Mouse (Mus musculus): Measurements from ENCODE around the gene Unc13a. TPM values are rescaled to one million over a fixed set of nuclear protein-coding genes. Genes with fewer than 3 reads are reported as not detected.
A peak's percentile ranks its signal among the peaks of the same experiment; 100 is the strongest.

The Unc13a gene
- polyA plus RNA-seq, 1 experiment from 2014 or later: 1.7 TPM

DNA sequence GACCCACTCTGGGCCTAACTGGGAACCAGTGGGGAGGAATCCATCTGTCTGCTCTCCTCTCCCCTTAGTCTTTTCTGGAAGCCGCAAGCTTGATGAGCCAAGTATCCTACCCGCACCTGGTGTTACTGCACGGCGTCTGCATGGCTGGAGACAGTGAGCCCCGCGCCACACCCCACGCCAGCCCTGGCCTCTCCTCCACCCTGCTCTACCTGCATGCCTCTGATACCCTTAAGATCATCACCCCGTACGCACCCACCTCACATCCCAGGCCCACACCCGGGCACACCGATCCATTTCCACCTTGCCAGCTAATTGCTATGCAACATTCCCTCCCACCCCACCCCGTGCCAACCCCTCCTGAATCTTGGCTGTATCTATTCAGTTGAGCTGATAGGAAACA is 11.3 kb upstream of the Unc13a start:
- no peak for ATAC-seq (ENCODE audit: insufficient number of reproducible peaks, insufficient read depth, low FRiP score, low read depth)
- Histone ChIP-seq H3K4me3 (ENCODE audit: low read depth, low read length) (no peak overlapping the region), H3K9me3 (ENCODE audit: control insufficient read depth, low read depth, low read length) (no peaks in the 10 kb centered on the region), H3K9ac (replicated peaks; ENCODE audit: low read depth, low read length) (no peak overlapping the region), H3K4me1 (ENCODE audit: control insufficient read depth, insufficient read depth, low read length) (peaks cover 21% of the 10 kb centered on the region; the same call in 1 of the 2 replicates), H3K27ac (ENCODE audit: low read length) (no peak overlapping the region), H3K27me3 (ENCODE audit: control insufficient read depth, insufficient read depth, low read length) (peaks cover 93% of the 10 kb centered on the region), H3K4me2 (replicated peaks; ENCODE audit: low read depth, low read length) (no peak overlapping the region), H3K36me3 (ENCODE audit: control insufficient read depth, insufficient read depth, low read length) (no peaks in the 10 kb centered on the region)
- WGBS: 78% methylated on average over 12 of the region's 12 CpGs

DNA sequence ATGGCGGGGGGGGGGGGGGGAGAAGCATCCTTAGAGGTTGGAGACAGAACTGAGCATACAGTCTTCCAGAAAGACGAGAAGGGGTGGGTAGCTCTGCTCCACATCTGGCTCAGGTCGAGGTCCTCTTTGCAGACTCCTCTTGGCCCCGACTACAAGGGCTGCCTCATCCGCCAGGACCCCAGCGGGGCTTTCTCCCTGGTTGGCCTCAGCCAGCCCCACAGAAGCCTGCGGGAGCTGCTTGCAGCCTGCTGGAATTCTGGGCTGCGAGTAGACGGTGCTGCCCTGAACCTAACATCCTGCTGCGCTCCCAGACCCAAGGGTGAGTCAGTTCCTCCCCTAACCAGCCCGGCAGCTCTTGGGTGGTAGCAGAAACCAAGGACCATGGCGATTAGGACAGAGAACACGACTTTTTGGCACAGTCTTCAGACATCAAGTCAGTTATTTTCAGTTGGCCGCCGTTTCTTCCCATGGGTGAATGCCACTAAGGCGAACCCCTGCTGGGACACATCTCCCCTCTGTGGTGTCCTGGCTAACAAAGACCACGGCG is 9.9 kb upstream of the Unc13a start:
- no peak for ATAC-seq (ENCODE audit: insufficient number of reproducible peaks, insufficient read depth, low FRiP score, low read depth)
- H3K9me3 ChIP-seq (ENCODE audit: control insufficient read depth, low read depth, low read length): no peaks in the 10 kb centered on the region
- WGBS: 10% methylated on average over 18 of the region's 18 CpGs
- H3K4me1 ChIP-seq (ENCODE audit: control insufficient read depth, insufficient read depth, low read length): peaks cover 20% of the 10 kb centered on the region; the same call in 1 of the 2 replicates
- no peak overlapping the region for H3K4me2 ChIP-seq (replicated peaks; ENCODE audit: low read depth, low read length)
- H3K27ac ChIP-seq (ENCODE audit: low read length): no peak overlapping the region
- peaks cover 79% of the 10 kb centered on the region for H3K27me3 ChIP-seq (ENCODE audit: control insufficient read depth, insufficient read depth, low read length)
- no peak overlapping the region for H3K9ac ChIP-seq (replicated peaks; ENCODE audit: low read depth, low read length)
- H3K4me3 ChIP-seq (ENCODE audit: low read depth, low read length): no peak overlapping the region
- no peaks in the 10 kb centered on the region for H3K36me3 ChIP-seq (ENCODE audit: control insufficient read depth, insufficient read depth, low read length)

DNA sequence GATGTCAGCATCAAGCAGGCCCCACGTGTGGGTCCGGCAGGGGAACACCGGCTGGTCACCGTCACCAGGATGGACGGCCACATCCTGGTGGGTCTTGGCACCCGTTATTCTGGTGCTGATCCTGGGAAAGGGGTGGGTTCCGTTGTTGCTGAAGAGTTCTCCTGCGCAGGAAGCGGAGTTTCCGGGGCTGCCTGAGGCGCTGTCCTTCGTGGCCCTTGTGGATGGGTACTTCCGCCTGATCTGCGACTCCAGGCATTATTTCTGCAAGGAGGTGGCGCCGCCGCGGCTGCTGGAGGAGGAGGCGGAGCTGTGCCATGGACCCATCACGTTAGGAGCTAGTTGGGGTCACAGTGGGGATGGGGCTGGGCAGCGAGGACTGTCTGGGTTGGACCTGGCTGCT is 8.9 kb upstream of the Unc13a start:
- H3K4me2 ChIP-seq (replicated peaks; ENCODE audit: low read depth, low read length): peak overlapping the region; percentile 18; the same call in 1 of the 2 replicates
- peaks cover 70% of the 10 kb centered on the region for H3K27me3 ChIP-seq (ENCODE audit: control insufficient read depth, insufficient read depth, low read length)
- H3K9ac ChIP-seq (replicated peaks; ENCODE audit: low read depth, low read length): no peak overlapping the region
- no peak overlapping the region for H3K27ac ChIP-seq (ENCODE audit: low read length)
- ATAC-seq (ENCODE audit: insufficient number of reproducible peaks, insufficient read depth, low FRiP score, low read depth): no peak
- no peaks in the 10 kb centered on the region for H3K36me3 ChIP-seq (ENCODE audit: control insufficient read depth, insufficient read depth, low read length)
- no peaks in the 10 kb centered on the region for H3K9me3 ChIP-seq (ENCODE audit: control insufficient read depth, low read depth, low read length)
- 7% methylated on average over 21 of the region's 21 CpGs for WGBS
- 0 out of 2 replicates have a peak, but pooled peaks cover 11% of the 10 kb centered on the region for H3K4me1 ChIP-seq (ENCODE audit: control insufficient read depth, insufficient read depth, low read length)
- 0 out of 2 replicates have a peak overlapping the region, but pooled peaks have one; percentile 2 for H3K4me3 ChIP-seq (ENCODE audit: low read depth, low read length)

DNA sequence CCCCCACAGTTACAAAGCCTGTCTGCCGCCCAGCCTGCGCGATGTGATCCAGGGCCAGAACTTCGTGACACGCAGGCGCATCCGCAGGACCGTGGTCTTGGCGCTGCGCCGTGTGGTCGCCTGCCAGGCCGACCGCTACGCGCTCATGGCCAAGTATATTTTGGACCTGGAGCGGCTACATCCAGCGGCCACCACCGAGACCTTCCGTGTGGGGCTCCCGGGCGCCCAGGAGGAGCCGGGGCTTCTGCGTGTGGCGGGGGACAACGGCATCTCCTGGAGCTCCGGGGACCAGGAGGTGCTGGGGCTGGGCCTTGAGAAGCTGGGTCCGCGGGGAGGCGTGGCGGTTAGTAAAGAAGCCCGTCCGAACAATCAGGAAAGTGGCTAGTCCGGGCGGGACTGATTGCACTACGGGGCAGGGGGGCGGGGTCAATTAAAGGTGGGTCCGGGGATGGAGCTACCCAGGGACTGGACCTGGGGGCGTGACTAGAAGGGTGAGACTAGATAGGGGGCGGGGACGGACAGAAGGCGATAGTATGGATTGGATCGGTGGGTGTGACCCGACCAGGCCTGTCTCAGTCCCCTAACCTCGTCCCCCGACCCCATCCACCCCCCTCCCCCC is 8.1 kb upstream of the Unc13a start:
- Histone ChIP-seq H3K4me2 (replicated peaks; ENCODE audit: low read depth, low read length) (peak overlapping the region; percentile 50), H3K9me3 (ENCODE audit: control insufficient read depth, low read depth, low read length) (no peaks in the 10 kb centered on the region), H3K27me3 (ENCODE audit: control insufficient read depth, insufficient read depth, low read length) (peaks cover 62% of the 10 kb centered on the region), H3K4me1 (ENCODE audit: control insufficient read depth, insufficient read depth, low read length) (0 out of 2 replicates have a peak, but pooled peaks cover 10% of the 10 kb centered on the region), H3K36me3 (ENCODE audit: control insufficient read depth, insufficient read depth, low read length) (no peaks in the 10 kb centered on the region), H3K4me3 (ENCODE audit: low read depth, low read length) (peak overlapping the region; percentile 20), H3K9ac (replicated peaks; ENCODE audit: low read depth, low read length) (no peak overlapping the region), H3K27ac (ENCODE audit: low read length) (no peak overlapping the region)
- ATAC-seq (ENCODE audit: insufficient number of reproducible peaks, insufficient read depth, low FRiP score, low read depth): no peak
- WGBS: 7% methylated on average over 45 of the region's 46 CpGs

DNA sequence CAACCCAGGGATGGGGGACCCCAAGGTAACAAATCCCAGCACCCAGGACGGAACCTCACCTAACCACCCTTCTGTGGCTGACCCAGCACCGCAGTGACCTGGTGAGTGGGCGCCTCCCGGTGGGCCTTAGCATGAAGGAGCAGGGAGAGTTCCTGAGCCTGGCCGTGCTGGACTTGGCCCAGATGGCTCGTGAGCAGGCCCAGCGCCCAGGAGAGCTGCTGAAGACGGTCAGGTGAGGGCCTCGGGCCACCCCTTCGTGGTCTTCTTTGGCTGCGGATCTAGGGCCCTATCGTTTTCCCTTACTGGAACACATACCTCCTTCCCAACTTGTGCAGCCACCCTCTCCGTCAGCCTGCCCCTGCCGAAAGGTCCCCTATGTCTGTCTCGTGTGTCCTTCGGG is 7.6 kb upstream of the Unc13a start:
- no peaks in the 10 kb centered on the region for H3K9me3 ChIP-seq (ENCODE audit: control insufficient read depth, low read depth, low read length)
- H3K27ac ChIP-seq (ENCODE audit: low read length): no peak overlapping the region
- no peak for ATAC-seq (ENCODE audit: insufficient number of reproducible peaks, insufficient read depth, low FRiP score, low read depth)
- H3K27me3 ChIP-seq (ENCODE audit: control insufficient read depth, insufficient read depth, low read length): peaks cover 56% of the 10 kb centered on the region
- H3K9ac ChIP-seq (replicated peaks; ENCODE audit: low read depth, low read length): no peak overlapping the region
- H3K4me1 ChIP-seq (ENCODE audit: control insufficient read depth, insufficient read depth, low read length): 0 out of 2 replicates have a peak, but pooled peaks cover 10% of the 10 kb centered on the region
- peak overlapping the region; percentile 20; the same call in 1 of the 2 replicates for H3K4me3 ChIP-seq (ENCODE audit: low read depth, low read length)
- no peaks in the 10 kb centered on the region for H3K36me3 ChIP-seq (ENCODE audit: control insufficient read depth, insufficient read depth, low read length)
- WGBS: 18% methylated on average over 16 of the region's 16 CpGs
- peak overlapping the region; percentile 50 for H3K4me2 ChIP-seq (replicated peaks; ENCODE audit: low read depth, low read length)

DNA sequence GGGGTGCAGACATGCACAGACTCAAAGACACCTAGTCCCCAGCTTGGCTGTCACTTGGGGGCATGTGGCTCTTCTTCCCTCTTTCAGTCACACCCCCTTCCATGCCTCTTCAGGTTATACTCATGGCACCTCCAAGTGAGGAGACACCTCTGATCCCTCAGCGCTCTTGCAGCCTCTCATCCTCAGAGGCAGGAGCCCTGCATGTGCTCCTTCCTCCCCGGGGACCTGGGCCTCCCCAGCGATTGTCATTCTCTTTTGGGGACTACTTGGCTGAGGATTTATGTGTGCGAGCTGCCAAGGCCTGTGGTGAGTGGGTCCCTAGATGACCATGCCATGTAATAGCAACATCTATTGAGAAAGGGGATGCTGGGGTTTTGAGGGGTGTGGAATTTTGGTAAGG is 6.7 kb upstream of the Unc13a start:
- Histone ChIP-seq H3K27me3 (ENCODE audit: control insufficient read depth, insufficient read depth, low read length) (peaks cover 47% of the 10 kb centered on the region), H3K9ac (replicated peaks; ENCODE audit: low read depth, low read length) (no peak overlapping the region), H3K36me3 (ENCODE audit: control insufficient read depth, insufficient read depth, low read length) (no peaks in the 10 kb centered on the region), H3K4me3 (ENCODE audit: low read depth, low read length) (no peak overlapping the region), H3K4me1 (ENCODE audit: control insufficient read depth, insufficient read depth, low read length) (0 out of 2 replicates have a peak, but pooled peaks cover 10% of the 10 kb centered on the region), H3K27ac (ENCODE audit: low read length) (no peak overlapping the region), H3K4me2 (replicated peaks; ENCODE audit: low read depth, low read length) (no peak overlapping the region), H3K9me3 (ENCODE audit: control insufficient read depth, low read depth, low read length) (no peaks in the 10 kb centered on the region)
- ATAC-seq (ENCODE audit: insufficient number of reproducible peaks, insufficient read depth, low FRiP score, low read depth): no peak
- WGBS: 72% methylated on average over 4 of the region's 4 CpGs

DNA sequence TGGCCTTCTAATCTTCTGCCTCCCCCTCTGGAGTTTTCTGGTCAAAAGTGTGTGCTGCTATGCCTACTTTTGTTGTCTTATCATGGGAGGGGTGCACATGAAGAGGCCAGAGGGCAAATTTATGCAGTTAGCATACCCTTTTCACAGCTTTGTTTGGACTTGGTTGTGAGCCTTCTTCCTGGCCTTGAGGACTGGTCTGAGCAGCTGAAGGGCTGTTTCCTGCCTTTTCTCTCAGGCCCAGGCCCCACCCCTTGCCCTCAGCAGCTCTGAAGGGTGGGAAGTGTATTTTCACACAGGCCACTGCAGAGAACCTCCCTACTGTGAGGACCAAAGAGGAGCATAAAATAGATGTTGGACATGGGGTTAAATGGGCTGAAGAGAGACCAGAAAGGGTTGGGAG is 6.0 kb upstream of the Unc13a start:
- Histone ChIP-seq H3K9ac (replicated peaks; ENCODE audit: low read depth, low read length) (no peak overlapping the region), H3K4me3 (ENCODE audit: low read depth, low read length) (no peak overlapping the region), H3K9me3 (ENCODE audit: control insufficient read depth, low read depth, low read length) (no peaks in the 10 kb centered on the region), H3K27ac (ENCODE audit: low read length) (no peak overlapping the region), H3K4me2 (replicated peaks; ENCODE audit: low read depth, low read length) (no peak overlapping the region), H3K27me3 (ENCODE audit: control insufficient read depth, insufficient read depth, low read length) (peaks cover 40% of the 10 kb centered on the region), H3K36me3 (ENCODE audit: control insufficient read depth, insufficient read depth, low read length) (no peaks in the 10 kb centered on the region), H3K4me1 (ENCODE audit: control insufficient read depth, insufficient read depth, low read length) (0 out of 2 replicates have a peak, but pooled peaks cover 10% of the 10 kb centered on the region)
- ATAC-seq (ENCODE audit: insufficient number of reproducible peaks, insufficient read depth, low FRiP score, low read depth): no peak

DNA sequence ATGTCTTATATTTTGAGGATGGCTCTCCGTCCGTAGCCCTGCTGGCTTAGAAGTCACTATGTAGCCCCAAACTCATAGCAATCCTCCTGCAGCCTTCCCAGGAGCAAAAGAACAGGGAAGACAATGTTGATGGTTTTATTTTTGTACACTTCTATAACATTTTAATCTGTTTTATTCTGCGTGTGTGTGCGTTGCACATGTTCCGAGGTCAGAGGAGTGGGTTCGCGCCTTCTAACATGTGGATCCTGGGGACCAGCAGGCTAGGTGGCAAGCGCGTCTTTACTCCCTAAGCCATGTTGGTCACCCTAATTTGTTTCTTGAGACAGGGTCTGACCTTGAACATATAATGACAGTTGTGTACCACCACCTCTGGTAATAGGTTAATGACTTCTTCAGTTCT is 5.2 kb upstream of the Unc13a start:
- peak overlapping the region; percentile 65 for H3K4me2 ChIP-seq (replicated peaks; ENCODE audit: low read depth, low read length)
- no peak for ATAC-seq (ENCODE audit: insufficient number of reproducible peaks, insufficient read depth, low FRiP score, low read depth)
- H3K4me1 ChIP-seq (ENCODE audit: control insufficient read depth, insufficient read depth, low read length): 0 out of 2 replicates have a peak, but pooled peaks cover 10% of the 10 kb centered on the region
- H3K9ac ChIP-seq (replicated peaks; ENCODE audit: low read depth, low read length): peak overlapping the region; percentile 54; the same call in 1 of the 2 replicates
- H3K4me3 ChIP-seq (ENCODE audit: low read depth, low read length): peak overlapping the region; percentile 58
- 57% methylated on average over 9 of the region's 9 CpGs for WGBS
- H3K27me3 ChIP-seq (ENCODE audit: control insufficient read depth, insufficient read depth, low read length): peaks cover 34% of the 10 kb centered on the region
- no peaks in the 10 kb centered on the region for H3K9me3 ChIP-seq (ENCODE audit: control insufficient read depth, low read depth, low read length)
- no peaks in the 10 kb centered on the region for H3K36me3 ChIP-seq (ENCODE audit: control insufficient read depth, insufficient read depth, low read length)
- peak overlapping the region; percentile 75; the same call in 1 of the 2 replicates for H3K27ac ChIP-seq (ENCODE audit: low read length)

Data from stomach, embryonic 14.5 days (tissue).